In the genomic region with DNA sequence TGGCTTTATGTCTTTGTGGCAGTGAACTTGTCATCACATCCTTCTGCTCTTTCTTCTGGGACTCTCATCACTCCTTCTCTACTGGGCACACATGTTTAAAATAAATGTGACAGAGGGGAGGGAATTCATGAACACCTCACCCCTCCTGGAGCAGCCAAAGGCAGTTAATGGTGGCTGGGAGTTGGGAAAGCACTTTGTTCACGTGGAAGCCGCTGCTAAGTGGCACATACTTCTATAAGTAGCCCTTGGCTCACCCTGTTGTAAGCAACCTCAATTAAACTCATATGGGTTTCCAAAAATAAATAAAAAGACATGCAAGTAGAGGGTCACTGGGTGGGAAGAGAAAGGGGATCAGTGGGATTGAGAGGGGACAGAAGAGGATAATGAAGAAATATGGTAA, we compare ENCODE assay signal across 19 mouse cellular contexts. TPM values are rescaled to one million over a fixed set of nuclear protein-coding genes. Genes with fewer than 3 reads are reported as not detected.
DNase-seq lines count a peak whose midpoint lies in the region; ATAC-seq and TF ChIP-seq lines count a peak whose summit lies in the region.
"Had no signal": no experiment of that assay in that cellular context is flagged by ENCODE, and none has a peak within 500 bp of the region (broad histone marks: within the 10 kb centered on the region; RNA-seq: fewer than 3 reads in every experiment).

No protein-coding gene starts in this region.

- no peaks in the 10 kb centered on the region for H3K27me3 ChIP-seq in heart, embryonic 16.5 days (ENCODE audit: control insufficient read depth, insufficient read depth, low read length)
- no peaks in the 10 kb centered on the region for H3K27me3 ChIP-seq in heart, embryonic 12.5 days (replicated peaks)
- H3K27me3 ChIP-seq in liver, postnatal 0 days (ENCODE audit: insufficient read depth, low read length), result no peaks in the 10 kb centered on the region
- H3K27me3 ChIP-seq: embryonic facial prominence, embryonic 12.5 days; forebrain, embryonic 13.5 days; forebrain, embryonic 15.5 days had no signal

- H3K4me2 ChIP-seq in heart, embryonic 16.5 days (ENCODE audit: low read depth, low read length), result no peak overlapping the region
- H3K4me2 ChIP-seq in heart, embryonic 12.5 days, result no peak overlapping the region
- no peak overlapping the region for H3K4me2 ChIP-seq in liver, postnatal 0 days (ENCODE audit: low read depth, low read length)
- H3K4me2 ChIP-seq: embryonic facial prominence, embryonic 12.5 days; forebrain, embryonic 13.5 days; forebrain, embryonic 15.5 days had no signal

- TF ChIP-seq EP300 in liver, postnatal 0 days (IDR thresholded peaks at IDR 0.05; ENCODE audit: low read depth), result no peak

- no peak for TF ChIP-seq CTCF in liver, postnatal 0 days (IDR thresholded peaks at IDR 0.05; ENCODE audit: low read depth)
- TF ChIP-seq CTCF in bone marrow macrophage, adult 2 months (IDR thresholded peaks at IDR 0.05; ENCODE audit: low read depth, low read length), result no peak

- H3K4me1 ChIP-seq in heart, embryonic 16.5 days (ENCODE audit: control insufficient read depth, insufficient read depth, low read length), result 0 out of 2 replicates have a peak, but pooled peaks cover 2% of the 10 kb centered on the region
- no peaks in the 10 kb centered on the region for H3K4me1 ChIP-seq in heart, embryonic 12.5 days (replicated peaks)
- H3K4me1 ChIP-seq in liver, postnatal 0 days (ENCODE audit: insufficient read depth), result peaks cover 4% of the 10 kb centered on the region
- H3K4me1 ChIP-seq in bone marrow macrophage, adult 2 months (ENCODE audit: control insufficient read depth, insufficient read depth, low read length), result peaks cover 75% of the 10 kb centered on the region
- H3K4me1 ChIP-seq: embryonic facial prominence, embryonic 10.5 days; embryonic facial prominence, embryonic 12.5 days; forebrain, embryonic 13.5 days; forebrain, embryonic 15.5 days had no signal

- WGBS in heart, embryonic 16.5 days, result 37% methylated on average over 2 of the region's 2 CpGs
- WGBS in heart, embryonic 12.5 days, result 46% methylated on average over 2 of the region's 2 CpGs
- 65% methylated on average over 2 of the region's 2 CpGs for WGBS in liver, postnatal 0 days (ENCODE audit: insufficient replicate concordance)
- WGBS in macrophage (ENCODE audit: missing documents), result 93% methylated on average over 2 of the region's 2 CpGs

- H3K4me3 ChIP-seq in heart, embryonic 16.5 days (ENCODE audit: low read length), result no peak overlapping the region
- H3K4me3 ChIP-seq in heart, embryonic 12.5 days, result no peak overlapping the region
- H3K4me3 ChIP-seq in liver, postnatal 0 days (ENCODE audit: low read depth, low read length), result no peak overlapping the region
- H3K4me3 ChIP-seq in bone marrow macrophage, adult 2 months (ENCODE audit: insufficient read depth, low read length), result no peak overlapping the region
- H3K4me3 ChIP-seq in macrophage (ENCODE audit: inconsistent target), result no peak overlapping the region
- H3K4me3 ChIP-seq: embryonic facial prominence, embryonic 10.5 days; embryonic facial prominence, embryonic 12.5 days; forebrain, embryonic 13.5 days; forebrain, embryonic 15.5 days had no signal

- TF ChIP-seq POLR2A in bone marrow macrophage, adult 2 months (IDR thresholded peaks at IDR 0.05; ENCODE audit: borderline replicate concordance, low read depth, low read length), result no peak

- H3K79me2 ChIP-seq in macrophage (ENCODE audit: inconsistent target), result no peaks in the 10 kb centered on the region; the same call in 1 of the 2 replicates

- DNase-seq in liver, postnatal 0 days, result no peak
- no peak for DNase-seq in liver
- DNase-seq: adrenal gland, adult 2 months; adrenal gland, postnatal 10 days; adrenal gland, postnatal 25 days; cerebellum, adult 11-12 months; cerebellum, adult 2 months; cerebellum, adult 9-10 months; cerebellum, postnatal 10 days; cerebellum, postnatal 25 days had no signal

- no peaks in the 10 kb centered on the region for H3K9me3 ChIP-seq in heart, embryonic 16.5 days (replicated peaks; ENCODE audit: control insufficient read depth, low read length)
- peaks cover 3% of the 10 kb centered on the region; the same call in 1 of the 2 replicates for H3K9me3 ChIP-seq in heart, embryonic 12.5 days (replicated peaks)
- no peaks in the 10 kb centered on the region for H3K9me3 ChIP-seq in liver, postnatal 0 days (ENCODE audit: low read length)
- H3K9me3 ChIP-seq: embryonic facial prominence, embryonic 10.5 days; embryonic facial prominence, embryonic 12.5 days; forebrain, embryonic 13.5 days; forebrain, embryonic 15.5 days had no signal

- H3K9ac ChIP-seq in heart, embryonic 16.5 days (ENCODE audit: low read length), result no peak overlapping the region
- H3K9ac ChIP-seq in heart, embryonic 12.5 days, result no peak overlapping the region
- H3K9ac ChIP-seq in liver, postnatal 0 days (replicated peaks), result no peak overlapping the region
- H3K9ac ChIP-seq: embryonic facial prominence, embryonic 12.5 days; forebrain, embryonic 13.5 days; forebrain, embryonic 15.5 days had no signal

- no peaks in the 10 kb centered on the region for H3K36me3 ChIP-seq in heart, embryonic 16.5 days (ENCODE audit: control insufficient read depth, insufficient read depth)
- H3K36me3 ChIP-seq in heart, embryonic 12.5 days, result no peaks in the 10 kb centered on the region
- H3K36me3 ChIP-seq in liver, postnatal 0 days (replicated peaks; ENCODE audit: insufficient read depth, low read length), result no peaks in the 10 kb centered on the region
- H3K36me3 ChIP-seq in macrophage (ENCODE audit: inconsistent target), result no peaks in the 10 kb centered on the region
- H3K36me3 ChIP-seq: embryonic facial prominence, embryonic 10.5 days; embryonic facial prominence, embryonic 12.5 days; forebrain, embryonic 15.5 days had no signal

- no peak overlapping the region for H3K27ac ChIP-seq in heart, embryonic 16.5 days (ENCODE audit: low read length)
- no peak overlapping the region for H3K27ac ChIP-seq in heart, embryonic 12.5 days (ENCODE audit: poor library complexity, severe bottlenecking)
- H3K27ac ChIP-seq in liver, postnatal 0 days (ENCODE audit: low read depth), result peak overlapping the region; percentile 66; the same call in 1 of the 2 replicates
- H3K27ac ChIP-seq in bone marrow macrophage, adult 2 months (ENCODE audit: insufficient read depth, low read depth, low read length), result peak overlapping the region; percentile 83
- H3K27ac ChIP-seq in macrophage, result peak overlapping the region; percentile 57
- H3K27ac ChIP-seq: embryonic facial prominence, embryonic 10.5 days; embryonic facial prominence, embryonic 12.5 days; forebrain, embryonic 13.5 days; forebrain, embryonic 15.5 days had no signal

- peak; percentile 64 for ATAC-seq in heart, embryonic 16.5 days (replicated peaks; ENCODE audit: extremely low read depth, insufficient read depth, low FRiP score)
- no peak for ATAC-seq in heart, embryonic 12.5 days (ENCODE audit: insufficient number of reproducible peaks, low FRiP score)
- no peak for ATAC-seq in liver, postnatal 0 days
- no peak for ATAC-seq in monocyte, adult 5-6 weeks (replicated peaks; ENCODE audit: insufficient number of reproducible peaks, low FRiP score, low TSS enrichment, poor library complexity, severe bottlenecking)
- ATAC-seq: forebrain, embryonic 13.5 days; forebrain, embryonic 15.5 days had no signal

RNA-seq across cellular contexts. Expression of a gene that starts 27.8 kb away (rescaled TPM):
- polyA plus RNA-seq in heart, embryonic 16.5 days (2015; fragmentation: Nextera tagmentation; extraction: Ambion mirVana), result 310 and 348 TPM in 2 replicates
- polyA plus RNA-seq in heart, embryonic 12.5 days (2016; fragmentation: Nextera tagmentation; extraction: Ambion mirVana), result 301 and 313 TPM in 2 replicates
- 116 and 129 TPM in 2 replicates for polyA plus RNA-seq in liver, postnatal 0 days (2015; fragmentation: Nextera tagmentation; extraction: Ambion mirVana)
- polyA plus RNA-seq in bone marrow macrophage, adult 2 months (2012; ENCODE audit: insufficient read depth, insufficient read length, missing spikeins), result 624 and 643 TPM in 2 replicates
- 1,000 to 10,000 TPM in 15 of 26 experiments, 100 to 1,000 TPM in 11; 551 to 1,238 (median 1,043) TPM for total RNA-seq in macrophage (2018; cell fraction: chromatin; rRNA removed)
- total RNA-seq in macrophage (2018; cell fraction: cytosol; rRNA removed), result 1,000 to 10,000 TPM in 2 of 26 experiments, 100 to 1,000 TPM in 24; 758 to 1,101 (median 899) TPM
- total RNA-seq in macrophage (2018; cell fraction: nucleus; rRNA removed), result 1,000 to 10,000 TPM in 5 of 26 experiments, 100 to 1,000 TPM in 21; 496 to 1,177 (median 835) TPM
- polyA plus RNA-seq in macrophage (2018), result 655 to 1,117 TPM (median 796 TPM) in 3 replicates
- total RNA-seq in monocyte, adult 5-6 weeks (2017), result 2,047 to 2,533 TPM (median 2,184 TPM) in 3 replicates

Comparison
In these comparisons a context has a peak if more than half of its experiments do, and no peak if none do; other contexts are left out.
1. H3K27ac ChIP-seq: peak in liver, postnatal 0 days (single experiment), bone marrow macrophage, adult 2 months (single experiment) and macrophage (single experiment); none in heart, embryonic 16.5 days (single experiment) and heart, embryonic 12.5 days (single experiment).